Mouse (Mus musculus) megakaryocyte, embryonic 14.5 days (primary cell): ENCODE results near the gene Abhd6.

Source experiments
- FLI1 ChIP-seq: IDR thresholded peaks from 2 replicates; pipeline ENCODE4 v1.6.1; 2012; ENCODE audit warnings: low read length, inconsistent platforms, mixed read lengths
- GATA1 ChIP-seq: IDR thresholded peaks from 3 replicates; pipeline ENCODE4 v1.6.1; 2012; ENCODE audit warnings: mixed read lengths, low read length, inconsistent platforms, borderline replicate concordance

- TF ChIP-seq GATA1 (no peak), FLI1 (no peak)
Observed at GRCm38 (mm10) chr14:8038150-8038549, 35.4 kb downstream of the Abhd6 start.
